Mouse (Mus musculus) small intestine, adult 2 months (tissue): ENCODE data around the gene Ugt1a8.

Experiments
- CTCF ChIP-seq: fragments of 200-500 bp; IDR thresholded peaks from 2 replicates; pipeline ENCODE4 v1.5.1; 2012; ENCODE audit warnings: low read depth, mild to moderate bottlenecking, control low read depth, inconsistent platforms, low read length, moderate library complexity, mixed read lengths; ENCODE audit not compliant: insufficient replicate concordance, insufficient read length; ENCODE audit errors: extremely low read depth
- POLR2A ChIP-seq: fragments of 200-500 bp; IDR thresholded peaks from 2 replicates; pipeline ENCODE4 v1.6.1; 2012; ENCODE audit warnings: low read depth, mild to moderate bottlenecking, control low read depth, inconsistent platforms, low read length, moderate library complexity

- TF ChIP-seq CTCF (no peak), POLR2A (no peak)
These were observed 148.3 kb downstream of the Ugt1a8 start for GRCm38 (mm10) chr1:88235894-88236415.
